Mouse (Mus musculus) neural tube, embryonic 15.5 days (tissue): Measurements from ENCODE around the gene Il12rb1. TPM values are rescaled to one million over a fixed set of nuclear protein-coding genes. Genes with fewer than 3 reads are reported as not detected.

Experiments
- ATAC-seq: fragments of 200-750 bp; cut with Nextera tagmentation; 2 replicates; pipeline ENCODE4 v1.8.0; 2017; ENCODE audit warnings: mild to moderate bottlenecking, moderate TSS enrichment, moderate library complexity; ENCODE audit not compliant: low FRiP score
- H3K27ac ChIP-seq: fragments of 300-500 bp; sonication (generic); replicated peaks from 2 replicates; pipeline ENCODE4 v1.5.1; 2015; ENCODE audit warnings: mild to moderate bottlenecking, inconsistent platforms
- H3K27me3 ChIP-seq: fragments of 300-500 bp; sonication (generic); replicated peaks from 2 replicates; pipeline ENCODE4 v1.6.1; 2015; ENCODE audit warnings: inconsistent platforms
- H3K36me3 ChIP-seq: fragments of 300-500 bp; sonication (generic); 2 replicates; pipeline ENCODE4 v1.6.1; 2015; ENCODE audit warnings: inconsistent platforms
- H3K4me1 ChIP-seq: fragments of 300-500 bp; sonication (generic); 2 replicates; pipeline ENCODE4 v1.6.1; 2015; ENCODE audit warnings: inconsistent platforms
- H3K4me2 ChIP-seq: fragments of 300-500 bp; sonication (generic); 2 replicates; pipeline ENCODE4 v1.6.1; 2015; ENCODE audit warnings: inconsistent platforms, mild to moderate bottlenecking, moderate library complexity
- H3K4me3 ChIP-seq: fragments of 300-500 bp; sonication (generic); replicated peaks from 2 replicates; pipeline ENCODE4 v1.5.1; 2015; ENCODE audit warnings: mild to moderate bottlenecking, inconsistent platforms
- H3K9ac ChIP-seq: fragments of 300-500 bp; sonication (generic); replicated peaks from 2 replicates; pipeline ENCODE4 v1.6.1; 2015; ENCODE audit warnings: mild to moderate bottlenecking, inconsistent platforms
- H3K9me3 ChIP-seq: fragments of 300-500 bp; sonication (generic); replicated peaks from 2 replicates; pipeline ENCODE4 v1.6.1; 2016; ENCODE audit warnings: inconsistent platforms
- WGBS: fragments of 180-500 bp; shearing (Covaris S2); methylation state at CpG from one replicate; pipeline ENCODE4 v1.1.7; 2015; ENCODE audit warnings: mixed read lengths; 5-methylcytosine and 5-hydroxymethylcytosine counted together
- polyA plus RNA-seq: library from polyadenylated mRNA; unstranded; fragments of >200 nt; fragmentation: Nextera tagmentation; extraction: Ambion mirVana; gene quantifications from 2 replicates; pipeline ENCODE4 v1.2.1, GENCODE M21; 2015

Il12rb1 gene
- polyA plus RNA-seq, 1 experiment from 2014 or later, result 0.14 TPM

DNA sequence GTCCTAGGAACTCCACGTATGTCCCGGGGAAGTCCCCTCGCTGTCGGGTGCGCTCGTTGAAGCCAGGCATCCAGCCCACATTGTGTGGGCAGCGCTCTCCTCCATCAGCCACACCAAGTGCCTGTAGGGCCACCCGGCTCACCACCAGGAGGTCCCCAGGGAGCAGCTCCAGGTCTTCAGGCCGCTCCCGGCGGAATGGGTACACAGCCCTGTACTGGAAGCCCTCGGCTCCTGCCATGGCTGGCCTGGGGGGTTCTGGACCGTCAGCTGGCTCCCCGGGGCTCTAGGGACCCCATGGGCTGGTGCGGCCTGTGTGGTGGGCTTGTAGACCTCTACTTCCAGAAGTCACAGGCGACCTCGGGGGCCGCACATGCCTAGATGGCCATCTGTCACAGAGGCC lies 33.5 kb upstream of the Il12rb1 start:
- peaks cover 61% of the 10 kb centered on the region for H3K36me3 ChIP-seq

GRCm38 (mm10) chr8:70775227-70775626 lies 33.0 kb upstream of the Il12rb1 start:
- Histone ChIP-seq H3K27ac (no peak overlapping the region), H3K4me3 (peak overlapping the region; percentile 70), H3K4me1 (peaks cover 57% of the 10 kb centered on the region), H3K27me3 (no peaks in the 10 kb centered on the region), H3K36me3 (peaks cover 61% of the 10 kb centered on the region), H3K9ac (peak overlapping the region; percentile 97), H3K4me2 (peak overlapping the region; percentile 87), H3K9me3 (no peaks in the 10 kb centered on the region)
- 86% methylated on average over 5 of the region's 5 CpGs for WGBS
- no peak for ATAC-seq

More for the DNA sequence above, 33.5 kb upstream of the Il12rb1 start:
- 90% methylated on average over 18 of the region's 18 CpGs for WGBS
- H3K4me3 ChIP-seq, result peak overlapping the region; percentile 70; the same call in 1 of the 2 replicates
- no peak for ATAC-seq
- no peaks in the 10 kb centered on the region for H3K27me3 ChIP-seq
- H3K4me1 ChIP-seq, result peaks cover 57% of the 10 kb centered on the region
- H3K4me2 ChIP-seq, result peak overlapping the region; percentile 87
- peak overlapping the region; percentile 97 for H3K9ac ChIP-seq
- peak overlapping the region; percentile 67 for H3K27ac ChIP-seq
- no peaks in the 10 kb centered on the region for H3K9me3 ChIP-seq

DNA sequence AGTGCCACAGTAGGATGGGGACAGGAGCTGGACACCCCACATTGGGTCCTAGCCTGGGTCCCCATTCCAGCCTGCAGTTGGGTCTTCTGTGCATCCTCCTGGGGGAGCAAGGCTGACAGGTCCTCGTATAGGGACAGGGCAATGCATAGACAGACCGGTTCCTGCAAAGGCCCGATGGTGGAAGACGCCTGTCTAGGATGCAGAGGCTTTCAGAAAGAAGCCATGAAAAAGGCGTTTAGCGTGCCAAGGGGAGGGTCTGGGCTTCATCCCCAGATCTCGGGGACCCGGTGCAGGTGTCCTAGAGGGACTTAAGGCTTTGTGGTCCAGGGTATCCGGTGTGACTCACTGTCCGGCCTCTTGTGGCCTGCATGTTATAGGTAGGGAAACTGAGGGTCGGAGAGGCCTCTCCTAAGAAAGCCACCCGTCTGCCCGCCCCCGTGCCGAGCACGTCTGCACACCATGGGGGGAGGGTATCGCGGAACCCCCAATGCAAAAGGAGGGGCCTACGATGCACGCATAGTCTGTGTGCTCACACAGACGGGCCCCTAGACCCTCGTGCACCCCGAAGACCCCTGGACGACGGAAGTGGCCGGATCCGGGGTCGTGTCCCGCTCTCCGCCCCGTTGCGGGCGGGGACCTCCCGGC lies 32.3 kb upstream of the Il12rb1 start:
- peak overlapping the region; percentile 87 for H3K4me2 ChIP-seq
- WGBS, result 1% methylated on average over 34 of the region's 34 CpGs
- peaks cover 57% of the 10 kb centered on the region for H3K4me1 ChIP-seq
- ATAC-seq, result peak; percentile 49
- H3K4me3 ChIP-seq, result peak overlapping the region; percentile 70
- H3K9me3 ChIP-seq, result no peaks in the 10 kb centered on the region
- H3K27me3 ChIP-seq, result no peaks in the 10 kb centered on the region
- peak overlapping the region; percentile 99 for H3K27ac ChIP-seq
- H3K9ac ChIP-seq, result peak overlapping the region; percentile 97
- H3K36me3 ChIP-seq, result peaks cover 61% of the 10 kb centered on the region

DNA sequence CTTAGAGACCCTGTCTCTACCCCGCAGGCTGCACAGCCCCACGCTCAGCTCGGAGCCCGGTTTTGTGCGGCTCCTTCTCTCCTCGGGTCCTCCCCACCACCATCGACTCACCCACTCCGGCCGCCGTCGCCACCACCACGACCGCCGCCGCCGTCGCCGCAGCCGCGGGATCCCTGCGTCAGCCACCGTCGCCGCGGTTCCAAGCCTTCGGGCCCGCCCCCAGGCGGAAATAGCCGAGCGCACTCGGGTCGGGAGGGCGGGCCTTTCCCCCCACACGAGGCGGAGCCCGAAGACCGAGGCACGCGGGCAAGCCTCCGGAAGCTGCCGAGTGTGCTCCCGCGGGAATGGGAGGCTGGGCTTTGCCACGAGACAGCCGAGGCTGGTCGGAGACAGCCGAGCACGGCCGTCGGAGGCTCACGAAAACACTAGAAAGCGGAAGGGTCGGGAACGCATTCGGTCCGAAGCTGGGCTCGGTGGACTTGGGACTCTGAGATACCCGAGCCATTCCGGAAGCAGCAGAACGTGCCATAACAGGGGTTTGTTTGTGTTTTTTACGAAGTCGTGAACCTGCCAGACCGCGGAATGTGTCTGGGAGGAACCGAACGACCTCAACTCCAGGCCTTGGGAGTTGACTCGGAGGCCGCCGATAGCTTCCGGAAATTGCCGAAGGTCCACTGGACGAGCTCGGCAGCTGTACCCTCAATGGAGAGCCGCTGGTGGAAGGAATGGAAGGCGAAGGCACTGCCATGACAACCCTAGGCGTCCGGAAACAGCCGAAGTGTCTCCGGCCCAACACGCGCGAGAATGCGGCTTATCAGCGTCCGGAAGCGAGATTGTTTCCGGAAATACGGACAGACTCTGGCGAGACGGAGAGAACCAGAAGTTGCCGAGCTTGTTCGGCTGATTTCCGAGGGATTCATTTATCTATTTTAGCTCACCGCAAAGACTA lies 31.5 kb upstream of the Il12rb1 start, which contains the start of gene Pik3r2:
TSS of gene Pik3r2 (minus strand) at position 218 of the 949 bp plus-strand sequence.
- WGBS, result under 1% methylated on average over 92 of the region's 94 CpGs
- H3K9me3 ChIP-seq, result no peaks in the 10 kb centered on the region
- peaks cover 61% of the 10 kb centered on the region for H3K36me3 ChIP-seq
- H3K9ac ChIP-seq, result peak within 1 kb of the TSS; percentile 97
- peaks cover 56% of the 10 kb centered on the region for H3K4me1 ChIP-seq
- H3K4me2 ChIP-seq, result peak within 1 kb of the TSS; percentile 87
- peak within 1 kb of the TSS; percentile 99 for H3K27ac ChIP-seq
- H3K27me3 ChIP-seq, result no peaks in the 10 kb centered on the region
- peak; percentile 95 for ATAC-seq
- H3K4me3 ChIP-seq, result peak within 1 kb of the TSS; percentile 70

DNA sequence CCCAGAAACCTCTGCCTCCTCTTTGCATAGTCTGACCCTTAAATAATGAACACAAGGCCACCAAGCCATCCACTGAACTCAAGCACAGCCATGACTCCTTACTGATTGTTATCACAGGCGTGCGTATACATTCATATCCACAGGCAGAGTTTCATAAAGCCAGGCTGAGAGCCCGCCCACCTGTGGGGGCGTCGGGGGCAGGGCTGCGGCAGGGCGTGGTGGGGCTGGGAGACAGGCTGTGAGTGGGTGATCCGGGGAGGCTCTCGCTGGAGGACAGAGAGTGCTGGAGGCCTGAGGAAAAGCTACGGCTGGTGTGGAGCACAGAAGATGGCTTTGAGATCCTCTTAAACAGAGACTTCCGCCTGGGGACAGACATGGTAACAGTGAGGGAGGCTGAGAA lies 28.2 kb upstream of the Il12rb1 start:
- ATAC-seq, result no peak
- Histone ChIP-seq H3K4me3 (no peak overlapping the region), H3K27ac (no peak overlapping the region), H3K27me3 (no peaks in the 10 kb centered on the region), H3K9me3 (no peaks in the 10 kb centered on the region), H3K9ac (no peak overlapping the region), H3K36me3 (peaks cover 66% of the 10 kb centered on the region), H3K4me2 (no peak overlapping the region), H3K4me1 (peaks cover 23% of the 10 kb centered on the region)
- 84% methylated on average over 11 of the region's 11 CpGs for WGBS

GRCm38 (mm10) chr8:70786291-70787050 lies 21.8 kb upstream of the Il12rb1 start:
- Histone ChIP-seq H3K27me3 (peaks cover 7% of the 10 kb centered on the region), H3K4me1 (peaks cover 14% of the 10 kb centered on the region), H3K9ac (no peak overlapping the region), H3K4me2 (no peak overlapping the region), H3K4me3 (no peak overlapping the region), H3K27ac (no peak overlapping the region), H3K9me3 (no peaks in the 10 kb centered on the region), H3K36me3 (peaks cover 67% of the 10 kb centered on the region)
- 90% methylated on average over 25 of the region's 25 CpGs for WGBS
- ATAC-seq, result no peak

- 94% methylated on average over 3 of the region's 3 CpGs for WGBS
- no peak overlapping the region for H3K4me3 ChIP-seq
These were observed 21.2 kb upstream of the Il12rb1 start for GRCm38 (mm10) chr8:70787051-70787445.

DNA sequence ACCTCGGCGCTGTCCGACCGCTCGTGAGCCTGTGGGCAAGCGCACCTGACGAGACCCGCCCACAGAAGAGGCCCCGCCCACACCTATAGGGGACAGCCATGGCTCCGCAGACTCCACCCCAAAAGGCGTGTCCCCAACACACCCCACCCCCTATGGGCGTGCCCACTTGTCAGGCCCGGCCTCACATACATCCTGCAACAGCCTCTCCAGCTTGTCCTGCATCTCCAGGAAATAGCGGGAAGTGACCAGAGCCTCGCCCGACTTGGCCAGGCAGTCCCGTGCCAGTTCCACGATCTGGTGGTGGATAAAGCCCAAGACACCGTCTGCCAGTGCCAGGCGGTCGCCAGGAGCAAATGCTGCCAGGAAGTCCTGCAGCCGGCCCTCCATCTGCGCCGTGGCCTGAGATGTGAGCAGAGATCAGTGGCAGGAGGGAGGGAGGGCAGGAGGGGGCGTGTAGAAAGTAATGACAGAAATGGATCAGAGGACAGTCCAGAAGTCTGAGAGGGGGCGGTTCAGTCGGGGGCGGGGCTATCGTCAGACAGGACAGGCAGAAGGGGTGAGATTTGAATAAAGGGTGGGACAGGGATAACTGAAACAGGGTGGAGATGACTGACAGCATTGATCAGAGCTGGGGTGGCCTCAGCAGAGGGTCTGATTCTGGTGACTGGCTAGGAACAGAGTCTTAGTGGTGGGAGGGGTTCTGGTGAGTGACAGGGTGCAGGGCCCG lies 20.1 kb upstream of the Il12rb1 start:
- H3K4me2 ChIP-seq, result peak overlapping the region; percentile 30
- H3K4me3 ChIP-seq, result peak overlapping the region; percentile 1; the same call in 1 of the 2 replicates
- peaks cover 53% of the 10 kb centered on the region for H3K36me3 ChIP-seq
- H3K27ac ChIP-seq, result no peak overlapping the region
- H3K4me1 ChIP-seq, result peaks cover 29% of the 10 kb centered on the region
- no peak for ATAC-seq
- no peaks in the 10 kb centered on the region for H3K9me3 ChIP-seq
- WGBS, result 26% methylated on average over 30 of the region's 30 CpGs
- H3K27me3 ChIP-seq, result peaks cover 7% of the 10 kb centered on the region
- no peak overlapping the region for H3K9ac ChIP-seq

More at GRCm38 (mm10) chr8:70787051-70787445, 21.2 kb upstream of the Il12rb1 start:
- Histone ChIP-seq H3K9ac (no peak overlapping the region), H3K4me2 (no peak overlapping the region; the same call in 1 of the 2 replicates), H3K9me3 (no peaks in the 10 kb centered on the region), H3K27me3 (peaks cover 7% of the 10 kb centered on the region), H3K36me3 (peaks cover 61% of the 10 kb centered on the region), H3K4me1 (peaks cover 20% of the 10 kb centered on the region), H3K27ac (no peak overlapping the region)
- ATAC-seq, result no peak

- H3K4me1 ChIP-seq, result peaks cover 33% of the 10 kb centered on the region
- peaks cover 43% of the 10 kb centered on the region for H3K36me3 ChIP-seq
- no peak overlapping the region for H3K27ac ChIP-seq
- ATAC-seq, result no peak
- no peak overlapping the region for H3K4me3 ChIP-seq
- no peak overlapping the region for H3K9ac ChIP-seq
- peaks cover 7% of the 10 kb centered on the region for H3K27me3 ChIP-seq
- no peak overlapping the region for H3K4me2 ChIP-seq
- H3K9me3 ChIP-seq, result no peaks in the 10 kb centered on the region
- 83% methylated on average over 10 of the region's 10 CpGs for WGBS
These were observed 19.2 kb upstream of the Il12rb1 start for GRCm38 (mm10) chr8:70789046-70789445.

GRCm38 (mm10) chr8:70790846-70791245 lies 17.4 kb upstream of the Il12rb1 start:
- WGBS, result 60% methylated on average over 8 of the region's 8 CpGs

More at GRCm38 (mm10) chr8:70790846-70791245, 17.4 kb upstream of the Il12rb1 start:
- Histone ChIP-seq H3K4me3 (peak overlapping the region; percentile 61; the same call in 1 of the 2 replicates), H3K4me2 (peak overlapping the region; percentile 75), H3K9ac (peak overlapping the region; percentile 82; the same call in 1 of the 2 replicates), H3K27ac (no peak overlapping the region), H3K4me1 (peaks cover 37% of the 10 kb centered on the region), H3K9me3 (no peaks in the 10 kb centered on the region), H3K36me3 (peaks cover 25% of the 10 kb centered on the region), H3K27me3 (peaks cover 7% of the 10 kb centered on the region)
- no peak for ATAC-seq
